In genomic region chr9:77781453-77782163, GRCm38 (mm10) we compare ENCODE assay signal across 8 mouse cellular contexts. TPM values are rescaled to one million over a fixed set of nuclear protein-coding genes. Genes with fewer than 3 reads are reported as not detected.
DNase-seq lines count a peak whose midpoint lies in the region; ATAC-seq lines count a peak whose summit lies in the region.

No protein-coding gene starts in this region.

- H3K4me1 ChIP-seq in forebrain, embryonic 12.5 days, result no peaks in the 10 kb centered on the region

- H3K9ac ChIP-seq in forebrain, embryonic 12.5 days, result no peak overlapping the region

- ATAC-seq in forebrain, embryonic 12.5 days (ENCODE audit: low FRiP score), result no peak

- DNase-seq in heart, adult 18-20 months, result peak; percentile 16 to 48
- DNase-seq in heart, postnatal 36 days, result no peak
- peak; percentile 40 for DNase-seq in 416B (ENCODE audit: low read depth)
- DNase-seq in embryo, embryonic 10.5 days (ENCODE audit: low spot score), result peak; percentile 49
- DNase-seq in kidney, postnatal 36 days, result peak; percentile 45 to 85
- no peak for DNase-seq in cerebellum, adult 11-12 months
- DNase-seq in spleen, postnatal 36 days (ENCODE audit: low spot score in 2 of 2), result no peak

- peaks cover 57% of the 10 kb centered on the region for H3K36me3 ChIP-seq in forebrain, embryonic 12.5 days (replicated peaks)

- 62% methylated on average over 5 of the region's 5 CpGs for WGBS in forebrain, embryonic 12.5 days

- no peak overlapping the region for H3K27ac ChIP-seq in forebrain, embryonic 12.5 days

- H3K4me3 ChIP-seq in forebrain, embryonic 12.5 days (replicated peaks), result no peak overlapping the region

- intact Hi-C loops in heart, postnatal 36 days (cut with DNase I), result loop anchor here (1.0 to 10.0 kb wide), 4 partner anchors 119 to 387 kb away; no protein-coding TSS in a partner anchor

- H3K27me3 ChIP-seq in forebrain, embryonic 12.5 days, result no peaks in the 10 kb centered on the region

- no peak overlapping the region for H3K4me2 ChIP-seq in forebrain, embryonic 12.5 days

- no peaks in the 10 kb centered on the region for H3K9me3 ChIP-seq in forebrain, embryonic 12.5 days

RNA-seq across cellular contexts. Expression of gene Gclc, which starts 27.3 kb away (rescaled TPM):
- total RNA-seq in heart, adult 18-20 months (2021), result 10 to 100 TPM; 11.6 to 13.5 TPM
- total RNA-seq in heart, postnatal 36 days (2021), result 10 to 100 TPM in 1 of 2 experiments, 1 to 10 TPM in 1; 9.4 to 13.8 TPM
- 22.5 and 23.5 TPM in 2 replicates for polyA plus RNA-seq in forebrain, embryonic 12.5 days (2016; fragmentation: Nextera tagmentation; extraction: Ambion mirVana)

Comparison
In these comparisons a context has a peak if more than half of its experiments do, and no peak if none do; other contexts are left out.
1. DNase-seq: peak in heart, adult 18-20 months (2 of 2), 416B (single experiment), embryo, embryonic 10.5 days (single experiment) and kidney, postnatal 36 days (2 of 2); none in heart, postnatal 36 days (0 of 2), cerebellum, adult 11-12 months (single experiment) and spleen, postnatal 36 days (0 of 2).